Mouse (Mus musculus) heart, postnatal 0 days (tissue): ENCODE data around the gene Ankrd55. TPM values are rescaled to one million over a fixed set of nuclear protein-coding genes. Genes with fewer than 3 reads are reported as not detected.

Source experiments
- ATAC-seq: fragments of 200-750 bp; cut with Nextera tagmentation; 2 replicates; pipeline ENCODE4 v1.8.0; 2017; ENCODE audit warnings: low read depth, moderate number of reproducible peaks, moderate library complexity; ENCODE audit not compliant: insufficient read depth
- DNase-seq: peaks from one replicate; pipeline ENCODE4 v3.0.0-alpha.2; 2016; ENCODE audit warnings: low spot score
- H3K27ac ChIP-seq: fragments of 300-500 bp; sonication (generic); 2 replicates; pipeline ENCODE4 v1.5.1; 2014; ENCODE audit warnings: low read depth, mild to moderate bottlenecking
- H3K27me3 ChIP-seq: fragments of 300-500 bp; sonication (generic); 2 replicates; pipeline ENCODE4 v1.6.1; 2014; ENCODE audit warnings: low read length, mixed read lengths; ENCODE audit not compliant: control insufficient read depth, insufficient read depth
- H3K36me3 ChIP-seq: fragments of 300-500 bp; sonication (generic); replicated peaks from 2 replicates; pipeline ENCODE4 v1.6.1; 2014; ENCODE audit warnings: low read length, mixed read lengths; ENCODE audit not compliant: control insufficient read depth, insufficient read depth
- H3K4me1 ChIP-seq: fragments of 300-500 bp; sonication (generic); 2 replicates; pipeline ENCODE4 v1.6.1; 2014; ENCODE audit warnings: antibody characterized with exemption; ENCODE audit not compliant: control insufficient read depth, insufficient read depth
- H3K4me2 ChIP-seq: fragments of 300-500 bp; sonication (generic); 2 replicates; pipeline ENCODE4 v1.6.1; 2014; ENCODE audit warnings: low read depth, mild to moderate bottlenecking, low read length, moderate library complexity
- H3K4me3 ChIP-seq: fragments of 300-500 bp; sonication (generic); 2 replicates; pipeline ENCODE4 v1.5.1; 2014; ENCODE audit warnings: low read depth, low read length
- H3K9ac ChIP-seq: fragments of 300-500 bp; sonication (generic); replicated peaks from 2 replicates; pipeline ENCODE4 v1.6.1; 2014; ENCODE audit warnings: low read depth, low read length, mixed read lengths
- H3K9me3 ChIP-seq: fragments of 300-500 bp; sonication (generic); replicated peaks from 2 replicates; pipeline ENCODE4 v1.6.1; 2016; ENCODE audit warnings: low read length; ENCODE audit not compliant: control insufficient read depth
- CTCF ChIP-seq: IDR thresholded peaks from 2 replicates; pipeline ENCODE4 v1.5.1; 2016; ENCODE audit warnings: antibody characterized with exemption, control low read depth, low read depth
- EP300 ChIP-seq: IDR thresholded peaks from 2 replicates; pipeline ENCODE4 v1.6.1; 2016; ENCODE audit warnings: antibody characterized with exemption, low read depth
- WGBS: fragments of 180-500 bp; shearing (Covaris S2); extraction: QIAGEN DNeasy Blood & Tissue Kit; methylation state at CpG from one replicate; pipeline ENCODE4 v1.1.7; 2014; 5-methylcytosine and 5-hydroxymethylcytosine counted together
- polyA plus RNA-seq: library from polyadenylated mRNA; unstranded; fragments of >200 nt; fragmentation: Nextera tagmentation; extraction: Ambion mirVana; gene quantifications from 2 replicates; pipeline ENCODE4 v1.2.1, GENCODE M21; 2015
- total RNA-seq: library from RNA; depleted of rRNA; stranded (reverse); fragments of >200 nt; gene quantifications from 2 replicates; pipeline ENCODE4 v1.2.3, GENCODE M21; 2014; ENCODE audit warnings: low replicate concordance

Gene Ankrd55
- total and polyA plus RNA-seq, 2 experiments from 2014 or later, result 0.05 TPM; not detected in 1

GRCm38 (mm10) chr13:112413611-112414010 lies 125.4 kb downstream of the Ankrd55 start:
- no peak for TF ChIP-seq EP300
- TF ChIP-seq CTCF, result no peak
- no peak for DNase-seq
- Histone ChIP-seq H3K4me1 (peaks cover 15% of the 10 kb centered on the region), H3K4me3 (no peak overlapping the region), H3K9me3 (no peaks in the 10 kb centered on the region), H3K9ac (no peak overlapping the region), H3K4me2 (no peak overlapping the region), H3K27ac (no peak overlapping the region), H3K27me3 (no peaks in the 10 kb centered on the region), H3K36me3 (no peaks in the 10 kb centered on the region)
- 81% methylated on average over 8 of the region's 8 CpGs for WGBS
- ATAC-seq, result no peak

- WGBS, result 77% methylated on average over 6 of the region's 6 CpGs
- peak overlapping the region; percentile 40; the same call in 1 of the 2 replicates for H3K4me2 ChIP-seq
- ATAC-seq, result no peak
Observed at GRCm38 (mm10) chr13:112415896-112416295, 127.6 kb downstream of the Ankrd55 start.

GRCm38 (mm10) chr13:112416410-112417162 lies 128.3 kb downstream of the Ankrd55 start:
- H3K4me3 ChIP-seq, result 0 out of 2 replicates have a peak overlapping the region, but pooled peaks have one; percentile 9
- no peaks in the 10 kb centered on the region for H3K27me3 ChIP-seq
- peak overlapping the region; percentile 66 for H3K27ac ChIP-seq
- no peaks in the 10 kb centered on the region for H3K9me3 ChIP-seq
- peak overlapping the region; percentile 40 for H3K4me2 ChIP-seq
- 24% methylated on average over 8 of the region's 8 CpGs for WGBS
- no peak for TF ChIP-seq EP300
- TF ChIP-seq CTCF, result no peak
- no peaks in the 10 kb centered on the region for H3K36me3 ChIP-seq
- H3K4me1 ChIP-seq, result peaks cover 15% of the 10 kb centered on the region
- no peak for DNase-seq
- no peak for ATAC-seq
- H3K9ac ChIP-seq, result no peak overlapping the region

More at GRCm38 (mm10) chr13:112415896-112416295, 127.6 kb downstream of the Ankrd55 start:
- no peak overlapping the region for H3K27ac ChIP-seq
- H3K36me3 ChIP-seq, result no peaks in the 10 kb centered on the region
- H3K27me3 ChIP-seq, result no peaks in the 10 kb centered on the region
- H3K4me3 ChIP-seq, result no peak overlapping the region
- no peaks in the 10 kb centered on the region for H3K9me3 ChIP-seq
- H3K9ac ChIP-seq, result no peak overlapping the region
- TF ChIP-seq CTCF, result no peak
- TF ChIP-seq EP300, result no peak
- peaks cover 15% of the 10 kb centered on the region for H3K4me1 ChIP-seq
- DNase-seq, result no peak

- H3K27me3 ChIP-seq, result no peaks in the 10 kb centered on the region
- peaks cover 15% of the 10 kb centered on the region for H3K4me1 ChIP-seq
- no peaks in the 10 kb centered on the region for H3K9me3 ChIP-seq
- 46% methylated on average over 4 of the region's 4 CpGs for WGBS
- H3K9ac ChIP-seq, result no peak overlapping the region
- H3K27ac ChIP-seq, result peak overlapping the region; percentile 66
- ATAC-seq, result no peak
- DNase-seq, result no peak
- TF ChIP-seq CTCF, result no peak
- no peak for TF ChIP-seq EP300
- H3K4me2 ChIP-seq, result no peak overlapping the region
- no peaks in the 10 kb centered on the region for H3K36me3 ChIP-seq
- H3K4me3 ChIP-seq, result no peak overlapping the region
Observed at GRCm38 (mm10) chr13:112417163-112417523, 128.9 kb downstream of the Ankrd55 start.

GRCm38 (mm10) chr13:112417861-112418423 lies 129.7 kb downstream of the Ankrd55 start:
- TF ChIP-seq EP300 (no peak), CTCF (no peak)
- no peak for DNase-seq
- Histone ChIP-seq H3K27ac (no peak overlapping the region; the same call in 1 of the 2 replicates), H3K9me3 (no peaks in the 10 kb centered on the region), H3K4me2 (no peak overlapping the region), H3K4me3 (no peak overlapping the region), H3K27me3 (no peaks in the 10 kb centered on the region), H3K36me3 (no peaks in the 10 kb centered on the region), H3K9ac (no peak overlapping the region), H3K4me1 (peaks cover 15% of the 10 kb centered on the region)
- 63% methylated on average over 2 of the region's 2 CpGs for WGBS
- no peak for ATAC-seq

- Histone ChIP-seq H3K4me2 (no peak overlapping the region), H3K9me3 (no peaks in the 10 kb centered on the region), H3K27ac (no peak overlapping the region; the same call in 1 of the 2 replicates), H3K27me3 (no peaks in the 10 kb centered on the region), H3K4me1 (peaks cover 15% of the 10 kb centered on the region), H3K4me3 (no peak overlapping the region), H3K9ac (no peak overlapping the region), H3K36me3 (no peaks in the 10 kb centered on the region)
- ATAC-seq, result no peak
- TF ChIP-seq EP300 (no peak), CTCF (no peak)
- no peak for DNase-seq
- WGBS, result 86% methylated on average over 4 of the region's 4 CpGs
Observed at GRCm38 (mm10) chr13:112418595-112418994, 130.3 kb downstream of the Ankrd55 start.
